Mouse (Mus musculus) cerebellum, adult 2 months (tissue): Measurements from ENCODE around the gene Comtd1. TPM values are rescaled to one million over a fixed set of nuclear protein-coding genes. Genes with fewer than 3 reads are reported as not detected.

Source experiments
- DNase-seq, 2 experiments: peaks; one replicate each; pipeline ENCODE4 v3.0.0; 2021
- H3K27ac ChIP-seq: fragments of 200-500 bp; 2 replicates; pipeline ENCODE4 v1.5.1; 2012; ENCODE audit warnings: low read length, control low read depth, inconsistent platforms; ENCODE audit not compliant: insufficient read depth
- H3K27me3 ChIP-seq: fragments of 200-500 bp; 2 replicates; pipeline ENCODE4 v1.6.1; 2012; ENCODE audit warnings: inconsistent platforms, mild to moderate bottlenecking, low read length, moderate library complexity; ENCODE audit not compliant: control insufficient read depth, insufficient read depth
- H3K4me1 ChIP-seq: fragments of 200-500 bp; 2 replicates; pipeline ENCODE4 v1.6.1; 2011; ENCODE audit warnings: low read length; ENCODE audit not compliant: control insufficient read depth, insufficient read depth
- H3K4me3 ChIP-seq: fragments of 200-500 bp; replicated peaks from 2 replicates; pipeline ENCODE3; 2011; ENCODE audit warnings: mild to moderate bottlenecking, low read depth, low read length, control low read depth; ENCODE audit not compliant: insufficient read depth
- CTCF ChIP-seq: fragments of 200-500 bp; IDR thresholded peaks from 2 replicates; pipeline ENCODE4 v1.5.1; 2011; ENCODE audit warnings: low read depth, mild to moderate bottlenecking, control low read depth, low read length, moderate library complexity, borderline replicate concordance; ENCODE audit not compliant: insufficient read depth
- POLR2A ChIP-seq: fragments of 200-500 bp; IDR thresholded peaks from 2 replicates; pipeline ENCODE4 v1.6.1; 2011; ENCODE audit warnings: low read length, control low read depth, borderline replicate concordance; ENCODE audit not compliant: insufficient read depth
- WGBS: fragments of 180-500 bp; shearing (Covaris S2); methylation state at CpG from one replicate; pipeline ENCODE4 v1.1.7; 2018; 5-methylcytosine and 5-hydroxymethylcytosine counted together
- polyA plus RNA-seq: library from polyadenylated mRNA; depleted of rRNA; stranded (reverse); fragments of >200 nt; gene quantifications from 2 replicates; pipeline ENCODE4 v1.2.3, GENCODE M21; 2012

Gene Comtd1
- polyA plus RNA-seq, 1 experiment: 45.7 TPM

- Histone ChIP-seq H3K27ac (no peak overlapping the region), H3K4me3 (no peak overlapping the region), H3K27me3 (no peaks in the 10 kb centered on the region), H3K4me1 (peaks cover 4% of the 10 kb centered on the region; the same call in 1 of the 2 replicates)
- WGBS: 39% methylated on average over 9 of the region's 9 CpGs
- TF ChIP-seq POLR2A (no peak), CTCF (no peak)
- DNase-seq: no peak
These were observed 22.8 kb downstream of the Comtd1 start for GRCm38 (mm10) chr14:21825786-21826491.

DNA sequence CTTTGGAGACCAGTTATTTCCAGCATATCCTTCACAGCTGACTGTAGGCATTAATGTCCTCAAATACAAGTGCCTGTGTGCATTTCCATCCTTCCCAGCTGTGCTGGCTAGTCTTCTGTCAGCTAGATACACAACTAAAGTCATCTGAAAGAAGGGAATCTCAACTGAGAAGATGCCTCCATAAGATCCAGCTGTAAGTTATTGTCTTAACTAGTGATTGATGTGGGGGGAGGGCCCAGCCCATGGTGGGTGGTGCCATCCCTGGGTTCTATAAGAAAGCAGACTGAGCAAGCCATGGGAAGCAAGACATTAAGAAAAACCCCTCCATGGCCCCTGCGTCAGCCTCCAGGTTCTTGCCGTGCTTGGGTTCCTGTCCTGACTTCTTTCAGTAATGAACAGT, 23.8 kb downstream of the Comtd1 start, which contains the start of gene Vdac2:
TSS of gene Vdac2 (plus strand) at position 301 of the 400 bp plus-strand sequence.
- no peak within 1 kb of the TSS for H3K27ac ChIP-seq
- H3K4me3 ChIP-seq: no peak within 1 kb of the TSS
- WGBS: 96% methylated on average over 2 of the region's 2 CpGs
- DNase-seq: no peak
- H3K27me3 ChIP-seq: no peaks in the 10 kb centered on the region
- TF ChIP-seq POLR2A: no peak
- no peak for TF ChIP-seq CTCF
- peaks cover 4% of the 10 kb centered on the region; the same call in 1 of the 2 replicates for H3K4me1 ChIP-seq

- no peak for DNase-seq
- Histone ChIP-seq H3K4me1 (peaks cover 4% of the 10 kb centered on the region; the same call in 1 of the 2 replicates), H3K27ac (no peak overlapping the region), H3K4me3 (no peak overlapping the region), H3K27me3 (no peaks in the 10 kb centered on the region)
- WGBS: 89% methylated on average over 7 of the region's 7 CpGs
- TF ChIP-seq POLR2A: no peak
These were observed 24.9 kb downstream of the Comtd1 start for GRCm38 (mm10) chr14:21823897-21824296.

- H3K27me3 ChIP-seq: no peaks in the 10 kb centered on the region
- 20% methylated on average over 7 of the region's 7 CpGs for WGBS
- H3K4me1 ChIP-seq: peaks cover 4% of the 10 kb centered on the region; the same call in 1 of the 2 replicates
- H3K27ac ChIP-seq: peak overlapping the region; percentile 32; the same call in 1 of the 2 replicates
- TF ChIP-seq POLR2A: no peak
- no peak for TF ChIP-seq CTCF
- no peak overlapping the region for H3K4me3 ChIP-seq
- DNase-seq: peak; percentile 57 to 67
These were observed 25.9 kb downstream of the Comtd1 start for GRCm38 (mm10) chr14:21822795-21823374.

DNA sequence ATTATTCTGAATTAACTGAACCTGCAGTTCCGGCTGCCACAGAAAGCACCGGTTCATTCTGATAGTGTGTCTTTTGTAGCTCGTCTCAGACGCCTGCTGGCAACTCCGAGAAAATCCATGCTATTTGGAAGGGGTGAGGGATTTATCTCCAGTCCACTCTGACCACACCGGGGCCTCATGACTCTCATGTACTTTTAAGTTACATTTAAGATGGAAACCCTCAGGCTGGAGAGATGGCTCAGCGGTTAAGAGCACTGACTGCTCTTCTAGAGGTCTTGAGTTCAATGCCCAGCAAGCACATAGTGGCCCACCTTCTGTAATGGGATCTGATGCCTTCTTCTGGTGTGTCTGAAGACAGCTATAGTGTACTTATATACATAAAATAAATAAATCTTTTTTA, 26.5 kb downstream of the Comtd1 start:
- WGBS: 71% methylated on average over 7 of the region's 7 CpGs
- no peak for TF ChIP-seq CTCF
- TF ChIP-seq POLR2A: no peak

DNA sequence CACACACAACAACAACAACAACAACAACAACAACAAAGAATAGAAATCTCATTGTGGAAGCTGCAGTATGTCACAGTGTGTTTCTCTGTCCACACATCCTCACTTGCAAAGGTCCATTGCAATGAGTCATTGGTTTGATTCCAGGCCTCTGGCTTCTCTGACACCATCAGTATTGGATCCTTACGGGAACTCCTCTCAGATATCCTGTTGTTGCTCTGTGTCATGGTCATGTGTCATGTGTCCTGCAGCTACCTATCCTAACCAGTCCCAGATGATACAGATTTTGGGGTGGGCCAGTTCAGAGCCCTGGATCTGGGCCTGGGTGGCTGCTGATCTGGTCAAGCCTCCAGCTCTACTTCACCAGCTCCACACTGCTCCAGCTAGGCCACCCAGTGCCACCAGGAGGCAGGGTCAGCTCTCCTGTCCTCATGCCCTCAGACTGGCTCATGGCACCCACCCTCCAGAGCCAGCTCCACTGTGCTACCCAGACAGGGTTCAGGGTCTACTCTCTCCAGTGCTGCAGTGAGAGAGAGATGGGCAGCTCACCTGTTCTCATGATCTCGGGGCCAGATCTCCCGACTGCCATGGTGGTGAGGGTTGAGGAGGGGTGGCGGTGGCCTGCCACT, 27.8 kb downstream of the Comtd1 start:
- H3K4me3 ChIP-seq: no peak overlapping the region
- DNase-seq: no peak
- no peaks in the 10 kb centered on the region for H3K27me3 ChIP-seq
- H3K4me1 ChIP-seq: peaks cover 4% of the 10 kb centered on the region; the same call in 1 of the 2 replicates
- TF ChIP-seq CTCF (no peak), POLR2A (no peak)
- no peak overlapping the region for H3K27ac ChIP-seq
- WGBS: 91% methylated on average over 4 of the region's 4 CpGs

More for the DNA sequence above, 26.5 kb downstream of the Comtd1 start:
- Histone ChIP-seq H3K4me1 (peaks cover 4% of the 10 kb centered on the region; the same call in 1 of the 2 replicates), H3K4me3 (no peak overlapping the region), H3K27me3 (no peaks in the 10 kb centered on the region), H3K27ac (no peak overlapping the region)
- no peak for DNase-seq

DNA sequence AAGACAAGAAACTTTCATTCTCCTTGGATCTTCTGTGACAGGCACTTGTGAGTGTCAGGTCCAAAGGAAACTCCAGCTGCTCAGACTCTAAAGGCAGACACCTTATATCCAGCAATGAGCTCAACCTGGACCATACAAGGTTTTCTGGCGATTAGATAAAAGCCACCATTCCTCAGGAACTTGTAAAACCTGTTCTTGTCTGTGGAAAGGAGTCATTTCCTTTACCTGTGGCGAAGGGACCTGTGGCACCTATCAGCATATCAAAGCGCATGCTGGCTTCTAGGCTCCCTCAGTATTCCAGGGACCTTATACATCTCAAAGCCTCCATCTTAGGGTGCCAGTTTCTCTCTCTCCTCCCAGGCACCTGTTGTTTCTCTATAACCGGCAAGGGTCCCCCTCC, 31.3 kb downstream of the Comtd1 start:
- no peak overlapping the region for H3K4me3 ChIP-seq
- H3K27me3 ChIP-seq: no peaks in the 10 kb centered on the region
- H3K4me1 ChIP-seq: no peaks in the 10 kb centered on the region
- WGBS: 53% methylated on average over 4 of the region's 4 CpGs
- no peak overlapping the region for H3K27ac ChIP-seq
- DNase-seq: no peak
- TF ChIP-seq POLR2A (no peak), CTCF (no peak)
